Mouse (Mus musculus) lung, postnatal 0 days (tissue): ENCODE measurements around the gene Ckap2l. TPM values are rescaled to one million over a fixed set of nuclear protein-coding genes. Genes with fewer than 3 reads are reported as not detected.

Experiments
- ATAC-seq: fragments of 200-750 bp; cut with Nextera tagmentation; 2 replicates; pipeline ENCODE4 v1.8.0; 2017; ENCODE audit warnings: moderate library complexity
- DNase-seq: peaks from one replicate; pipeline ENCODE4 v3.0.0-alpha.2; 2016; ENCODE audit warnings: low spot score
- H3K27ac ChIP-seq: fragments of 300-500 bp; sonication (generic); 2 replicates; pipeline ENCODE4 v1.5.1; 2014; ENCODE audit warnings: antibody characterized with exemption, mild to moderate bottlenecking, low read length, mixed read lengths
- H3K27me3 ChIP-seq: fragments of 300-500 bp; sonication (generic); replicated peaks from 2 replicates; pipeline ENCODE4 v1.6.1; 2014; ENCODE audit warnings: low read length, mixed read lengths; ENCODE audit not compliant: insufficient read depth
- H3K36me3 ChIP-seq: fragments of 300-500 bp; sonication (generic); 2 replicates; pipeline ENCODE4 v1.6.1; 2014; ENCODE audit warnings: low read length, mixed read lengths; ENCODE audit not compliant: insufficient read depth
- H3K4me1 ChIP-seq: fragments of 300-500 bp; sonication (generic); 2 replicates; pipeline ENCODE4 v1.6.1; 2014; ENCODE audit warnings: antibody characterized with exemption, low read depth, low read length, mixed read lengths; ENCODE audit not compliant: insufficient read depth
- H3K4me2 ChIP-seq: fragments of 300-500 bp; sonication (generic); replicated peaks from 2 replicates; pipeline ENCODE4 v1.6.1; 2014; ENCODE audit warnings: low read depth, mild to moderate bottlenecking, low read length, moderate library complexity, mixed read lengths
- H3K4me3 ChIP-seq: fragments of 300-500 bp; sonication (generic); 2 replicates; pipeline ENCODE4 v1.5.1; 2014; ENCODE audit warnings: low read depth, low read length
- H3K9ac ChIP-seq: fragments of 300-500 bp; sonication (generic); replicated peaks from 2 replicates; pipeline ENCODE4 v1.6.1; 2014; ENCODE audit warnings: low read depth, mild to moderate bottlenecking
- H3K9me3 ChIP-seq: fragments of 300-500 bp; sonication (generic); 2 replicates; pipeline ENCODE4 v1.6.1; 2016; ENCODE audit warnings: low read length, mixed read lengths
- CTCF ChIP-seq: IDR thresholded peaks from 2 replicates; pipeline ENCODE4 v1.5.1; 2016; ENCODE audit warnings: antibody characterized with exemption, mild to moderate bottlenecking
- EP300 ChIP-seq: IDR thresholded peaks from 2 replicates; pipeline ENCODE4 v1.6.1; 2016; ENCODE audit warnings: antibody characterized with exemption, mild to moderate bottlenecking, control low read depth
- WGBS: fragments of 180-500 bp; shearing (Covaris S2); extraction: QIAGEN DNeasy Blood & Tissue Kit; methylation state at CpG from one replicate; pipeline ENCODE4 v1.1.7; 2014; 5-methylcytosine and 5-hydroxymethylcytosine counted together
- polyA plus RNA-seq: library from polyadenylated mRNA; unstranded; fragments of >200 nt; fragmentation: Nextera tagmentation; extraction: Ambion mirVana; gene quantifications from 2 replicates; pipeline ENCODE4 v1.2.1, GENCODE M21; 2015

Gene Ckap2l
- polyA plus RNA-seq, 1 experiment from 2014 or later: 2.6 TPM

DNA sequence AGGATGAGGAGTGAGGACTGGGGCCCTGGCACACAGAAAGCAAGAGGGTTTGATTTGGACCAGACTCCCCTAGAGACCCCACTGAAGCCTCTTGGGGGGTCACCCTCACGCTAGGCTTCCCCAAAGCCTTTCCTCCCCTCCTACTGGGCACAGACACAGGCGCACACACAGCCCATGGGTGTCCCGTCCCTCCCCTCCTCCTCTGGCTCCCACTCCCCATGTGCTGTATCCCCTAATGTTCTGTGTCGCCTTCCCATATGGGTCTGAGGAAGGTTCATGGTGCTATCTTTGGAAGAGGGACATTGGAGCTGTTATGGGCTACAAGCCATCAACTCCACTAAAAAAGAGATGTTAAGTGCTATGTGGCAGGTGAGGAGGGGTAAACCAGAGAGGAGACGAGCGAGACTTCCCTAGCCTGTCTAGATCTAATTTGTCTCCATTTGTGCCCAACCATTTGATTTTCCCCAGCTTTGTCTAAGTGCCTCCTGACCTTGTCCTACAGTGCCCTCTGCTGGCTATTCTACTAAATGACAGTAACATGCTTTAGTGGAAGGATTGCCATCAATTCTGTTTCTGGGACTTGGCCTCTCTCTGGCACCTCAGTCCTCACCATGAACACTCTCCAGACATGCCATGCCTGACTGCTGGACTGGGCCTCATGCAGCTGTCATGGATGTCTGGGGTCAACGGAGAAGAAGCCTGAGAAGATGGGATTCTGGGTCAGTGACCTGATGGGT lies 38.4 kb downstream of the Ckap2l start:
- TF ChIP-seq EP300 (no peak), CTCF (peak; percentile 97)
- Histone ChIP-seq H3K27me3 (no peaks in the 10 kb centered on the region), H3K4me1 (no peaks in the 10 kb centered on the region), H3K27ac (no peak overlapping the region), H3K9me3 (no peaks in the 10 kb centered on the region), H3K4me2 (no peak overlapping the region), H3K36me3 (no peaks in the 10 kb centered on the region), H3K9ac (no peak overlapping the region), H3K4me3 (no peak overlapping the region)
- 29% methylated on average over 7 of the region's 7 CpGs for WGBS
- DNase-seq: peak; percentile 92
- ATAC-seq: peak; percentile 58

DNA sequence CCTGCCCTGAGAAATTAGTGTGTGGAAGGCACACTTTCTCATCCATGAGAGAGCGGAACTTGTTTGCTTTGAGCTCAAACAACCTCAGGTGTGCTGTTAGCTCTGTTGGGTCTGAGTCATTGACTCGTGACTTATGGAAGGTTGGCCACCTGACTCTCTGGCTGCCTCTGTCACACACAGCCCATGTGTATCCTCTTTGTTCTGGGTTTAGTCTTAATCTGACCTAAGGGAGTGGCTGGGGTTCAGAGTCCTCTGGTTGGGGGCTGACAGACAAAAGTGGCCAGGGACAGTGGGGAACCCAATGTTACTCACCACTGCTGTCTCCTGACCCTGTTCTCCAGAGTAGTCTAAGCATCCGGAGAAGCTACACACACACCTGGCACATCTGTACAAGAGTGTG lies 39.0 kb downstream of the Ckap2l start:
- no peak overlapping the region for H3K4me2 ChIP-seq
- no peak for DNase-seq
- WGBS: 77% methylated on average over 3 of the region's 3 CpGs
- H3K36me3 ChIP-seq: no peaks in the 10 kb centered on the region
- TF ChIP-seq EP300 (no peak), CTCF (no peak)
- H3K27ac ChIP-seq: no peak overlapping the region
- no peak overlapping the region for H3K9ac ChIP-seq
- no peaks in the 10 kb centered on the region for H3K4me1 ChIP-seq
- H3K9me3 ChIP-seq: no peaks in the 10 kb centered on the region
- H3K27me3 ChIP-seq: no peaks in the 10 kb centered on the region
- no peak overlapping the region for H3K4me3 ChIP-seq
- ATAC-seq: no peak

DNA sequence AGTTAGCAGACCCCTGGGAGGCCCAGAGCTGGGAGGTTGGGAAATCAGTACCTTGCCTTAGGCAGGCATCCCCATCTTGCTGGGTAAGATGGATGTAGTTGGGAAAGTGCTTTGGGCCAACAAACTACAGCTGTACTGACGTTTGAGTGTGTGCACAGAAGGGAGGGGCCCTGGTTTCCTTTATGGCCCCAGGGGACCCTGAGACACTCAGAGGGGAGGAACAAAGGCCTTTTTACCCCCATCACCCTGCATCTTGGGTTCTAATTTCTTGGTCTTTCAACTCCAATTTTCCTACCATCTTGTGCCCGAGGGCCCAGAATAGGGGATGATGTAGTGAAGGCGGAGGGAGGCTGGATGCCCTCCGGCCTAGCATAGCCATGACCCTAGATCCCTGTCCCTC lies 41.0 kb downstream of the Ckap2l start:
- no peak for ATAC-seq
- TF ChIP-seq CTCF (no peak), EP300 (no peak)
- no peaks in the 10 kb centered on the region for H3K9me3 ChIP-seq
- H3K9ac ChIP-seq: no peak overlapping the region
- 69% methylated on average over 4 of the region's 4 CpGs for WGBS
- no peak overlapping the region for H3K4me2 ChIP-seq
- H3K36me3 ChIP-seq: no peaks in the 10 kb centered on the region
- H3K4me1 ChIP-seq: no peaks in the 10 kb centered on the region
- H3K4me3 ChIP-seq: no peak overlapping the region
- no peak overlapping the region for H3K27ac ChIP-seq
- DNase-seq: no peak
- H3K27me3 ChIP-seq: no peaks in the 10 kb centered on the region

DNA sequence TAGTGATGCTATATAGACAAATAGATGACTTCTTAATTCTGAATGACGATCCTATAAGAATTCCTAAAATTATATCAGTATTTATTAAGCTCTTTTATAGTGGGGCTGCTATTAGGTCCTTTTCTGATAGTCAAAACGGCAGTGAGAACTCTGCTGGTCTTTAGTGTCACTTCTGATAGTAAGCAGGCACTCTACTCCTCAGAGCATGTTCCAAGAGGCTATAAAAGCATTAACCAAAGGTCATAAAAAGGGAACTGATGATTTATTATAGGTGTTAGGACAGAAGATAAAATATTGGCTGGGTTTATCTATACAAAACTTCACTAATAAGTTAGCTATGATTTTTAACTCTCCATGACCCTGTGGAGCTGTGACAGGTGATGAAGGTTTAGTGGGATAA lies 42.9 kb downstream of the Ckap2l start:
- no peak for DNase-seq
- 56% methylated on average over 2 of the region's 2 CpGs for WGBS
- no peaks in the 10 kb centered on the region for H3K36me3 ChIP-seq
- H3K27ac ChIP-seq: no peak overlapping the region
- no peaks in the 10 kb centered on the region for H3K4me1 ChIP-seq
- H3K9me3 ChIP-seq: no peaks in the 10 kb centered on the region
- no peak overlapping the region for H3K9ac ChIP-seq
- H3K27me3 ChIP-seq: no peaks in the 10 kb centered on the region
- H3K4me3 ChIP-seq: no peak overlapping the region
- TF ChIP-seq EP300 (no peak), CTCF (no peak)
- no peak overlapping the region for H3K4me2 ChIP-seq
- no peak for ATAC-seq

DNA sequence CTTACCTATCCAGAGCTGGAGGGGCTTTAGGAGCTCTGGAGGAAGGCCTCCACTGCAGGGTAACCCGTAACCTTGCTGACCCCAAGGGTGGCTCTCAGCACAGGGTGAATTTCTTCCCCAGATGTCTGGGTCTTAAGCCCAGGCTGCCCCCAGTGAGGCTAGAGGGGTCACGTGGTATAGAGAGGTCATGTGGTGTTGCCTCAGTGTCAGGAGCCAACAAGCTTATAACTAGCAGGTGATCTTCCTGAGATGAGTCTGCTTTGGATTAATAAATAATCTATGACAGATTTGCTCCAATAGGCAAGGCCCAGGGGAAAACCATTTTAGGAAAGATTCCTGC lies 43.4 kb downstream of the Ckap2l start:
- no peak overlapping the region for H3K27ac ChIP-seq
- H3K4me1 ChIP-seq: no peaks in the 10 kb centered on the region
- H3K27me3 ChIP-seq: no peaks in the 10 kb centered on the region
- no peak overlapping the region for H3K9ac ChIP-seq
- H3K4me2 ChIP-seq: no peak overlapping the region
- ATAC-seq (no peak), DNase-seq (no peak)
- no peaks in the 10 kb centered on the region for H3K36me3 ChIP-seq
- TF ChIP-seq EP300 (no peak), CTCF (no peak)
- no peak overlapping the region for H3K4me3 ChIP-seq
- 70% methylated on average over 2 of the region's 2 CpGs for WGBS
- H3K9me3 ChIP-seq: no peaks in the 10 kb centered on the region

DNA sequence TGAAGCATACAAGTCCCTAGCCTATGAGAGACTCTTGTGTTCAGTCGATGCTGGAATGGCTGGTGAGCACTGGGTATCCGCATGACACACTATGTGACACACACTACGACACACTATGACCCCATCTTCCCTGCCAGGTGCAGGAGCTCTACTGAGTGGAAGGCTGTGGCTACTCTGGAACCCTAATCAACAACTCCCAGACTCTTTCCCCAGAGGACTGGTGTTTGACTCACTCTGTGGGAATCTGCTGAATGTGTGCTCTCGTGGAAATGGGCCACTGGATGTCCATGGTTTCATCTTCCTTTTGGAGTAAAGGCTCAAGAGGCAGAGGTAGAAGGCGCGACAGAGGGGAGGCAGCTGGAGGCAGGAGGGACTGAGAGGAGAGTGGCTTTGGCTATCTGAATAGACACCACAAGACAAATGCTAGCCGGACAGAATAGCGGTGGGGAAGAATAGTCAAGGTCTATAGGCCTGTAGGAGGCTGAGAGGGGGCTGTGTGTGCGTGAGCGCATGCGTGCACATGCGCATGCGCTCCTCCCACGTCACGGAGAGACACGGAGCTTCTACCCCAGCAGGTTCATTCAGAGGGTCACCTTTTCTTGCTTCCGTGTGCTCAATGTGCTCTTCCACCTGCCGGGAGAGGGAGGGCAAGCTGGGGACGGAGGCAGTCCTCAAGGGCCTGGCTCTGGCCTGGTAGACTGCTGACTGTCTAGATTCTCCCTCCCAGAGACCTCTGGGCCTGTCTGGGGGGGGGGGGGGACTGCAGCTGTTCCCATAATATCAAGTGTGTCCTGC lies 44.0 kb downstream of the Ckap2l start:
- Histone ChIP-seq H3K9ac (no peak overlapping the region), H3K4me3 (no peak overlapping the region), H3K4me1 (no peaks in the 10 kb centered on the region), H3K27me3 (no peaks in the 10 kb centered on the region), H3K4me2 (no peak overlapping the region), H3K9me3 (no peaks in the 10 kb centered on the region), H3K36me3 (no peaks in the 10 kb centered on the region), H3K27ac (no peak overlapping the region)
- ATAC-seq (no peak), DNase-seq (no peak)
- no peak for TF ChIP-seq EP300
- no peak for TF ChIP-seq CTCF
- WGBS: 82% methylated on average over 19 of the region's 19 CpGs
